Mouse (Mus musculus) erythroid progenitor cell, adult 5-6 weeks (primary cell): ENCODE data around the gene E130114P18Rik. TPM values are rescaled to one million over a fixed set of nuclear protein-coding genes. Genes with fewer than 3 reads are reported as not detected.

Experiments used
- ATAC-seq: replicated peaks from 2 replicates; pipeline ENCODE4 v1.8.0; 2016; ENCODE audit warnings: moderate number of reproducible peaks, mild to moderate bottlenecking, moderate TSS enrichment, inconsistent platforms; ENCODE audit not compliant: poor library complexity, low FRiP score, severe bottlenecking
- total RNA-seq, 2 experiments: library from RNA; stranded (forward) in 1 of 2; stranded (reverse) in 1 of 2; fragments of 150-400 nt in 1 of 2; fragments of 186-747, 209-891 nt in 1 of 2; gene quantifications; 2 replicates each; pipeline versions ENCODE4 v1.2.3 to v1.2.4; 2015 to 2017; ENCODE audit warnings: low replicate concordance in 2 of 2

The E130114P18Rik gene
- total RNA-seq, 2 experiments from 2014 or later, result not detected

DNA sequence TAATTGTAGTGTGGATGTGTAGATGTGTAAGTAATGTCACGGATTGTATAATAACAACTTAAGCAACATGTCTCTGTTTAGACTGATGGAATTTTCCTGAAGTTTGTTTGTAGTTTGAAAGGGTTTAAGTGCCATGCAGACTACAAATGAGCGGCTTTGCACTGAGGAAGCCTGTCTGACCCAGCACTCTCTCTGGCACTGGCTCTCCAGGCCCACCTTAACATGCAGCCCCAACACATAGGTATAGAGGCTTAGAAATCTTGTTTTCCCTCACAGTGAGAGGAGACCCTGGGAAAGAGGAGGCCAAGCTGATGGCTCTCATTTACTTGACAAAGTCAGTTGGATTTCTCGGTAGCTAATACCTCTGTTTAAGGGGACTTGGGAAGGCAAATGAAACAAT, 19.2 kb downstream of the E130114P18Rik start:
- ATAC-seq, result no peak

- peak; percentile 44; the same call in 1 of the 2 replicates for ATAC-seq
Observed at GRCm38 (mm10) chr4:97757978-97758461, 19.9 kb downstream of the E130114P18Rik start.

- peak; percentile 85 for ATAC-seq
Observed at GRCm38 (mm10) chr4:97757207-97757977, 20.5 kb downstream of the E130114P18Rik start.

- no peak for ATAC-seq
Observed at GRCm38 (mm10) chr4:97754241-97754640, 23.6 kb downstream of the E130114P18Rik start.

GRCm38 (mm10) chr4:97753521-97753920, 24.4 kb downstream of the E130114P18Rik start:
- no peak for ATAC-seq

- ATAC-seq, result no peak
Observed at GRCm38 (mm10) chr4:97752276-97753010, 25.4 kb downstream of the E130114P18Rik start.

- ATAC-seq, result peak; percentile 71
Observed at GRCm38 (mm10) chr4:97751483-97752251, 26.2 kb downstream of the E130114P18Rik start.

DNA sequence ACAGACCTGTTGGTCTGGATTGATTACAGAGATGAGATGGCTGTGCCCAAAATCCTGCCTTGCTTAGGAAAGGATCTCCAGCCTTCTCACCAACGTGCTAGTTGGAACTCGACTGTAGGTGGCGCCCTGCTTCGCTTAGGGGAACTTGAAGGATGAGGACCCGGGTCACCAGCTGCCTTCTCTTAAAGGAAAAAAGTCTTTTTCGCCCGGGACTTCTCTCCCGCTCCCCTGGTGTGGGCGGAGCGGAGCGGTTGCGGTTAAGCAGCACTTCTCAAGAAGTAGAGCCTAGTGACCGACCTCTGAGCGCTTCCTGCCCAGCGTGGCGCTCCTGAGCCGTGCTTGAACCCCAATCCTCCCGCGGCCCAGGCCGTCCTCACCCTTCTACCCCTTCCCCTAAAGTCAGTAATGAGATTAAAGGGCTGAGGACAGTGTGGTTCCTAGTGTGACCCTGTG, 26.8 kb downstream of the E130114P18Rik start:
- peak; percentile 83 for ATAC-seq

- ATAC-seq, result no peak
Observed at GRCm38 (mm10) chr4:97750401-97750800, 27.5 kb downstream of the E130114P18Rik start.

DNA sequence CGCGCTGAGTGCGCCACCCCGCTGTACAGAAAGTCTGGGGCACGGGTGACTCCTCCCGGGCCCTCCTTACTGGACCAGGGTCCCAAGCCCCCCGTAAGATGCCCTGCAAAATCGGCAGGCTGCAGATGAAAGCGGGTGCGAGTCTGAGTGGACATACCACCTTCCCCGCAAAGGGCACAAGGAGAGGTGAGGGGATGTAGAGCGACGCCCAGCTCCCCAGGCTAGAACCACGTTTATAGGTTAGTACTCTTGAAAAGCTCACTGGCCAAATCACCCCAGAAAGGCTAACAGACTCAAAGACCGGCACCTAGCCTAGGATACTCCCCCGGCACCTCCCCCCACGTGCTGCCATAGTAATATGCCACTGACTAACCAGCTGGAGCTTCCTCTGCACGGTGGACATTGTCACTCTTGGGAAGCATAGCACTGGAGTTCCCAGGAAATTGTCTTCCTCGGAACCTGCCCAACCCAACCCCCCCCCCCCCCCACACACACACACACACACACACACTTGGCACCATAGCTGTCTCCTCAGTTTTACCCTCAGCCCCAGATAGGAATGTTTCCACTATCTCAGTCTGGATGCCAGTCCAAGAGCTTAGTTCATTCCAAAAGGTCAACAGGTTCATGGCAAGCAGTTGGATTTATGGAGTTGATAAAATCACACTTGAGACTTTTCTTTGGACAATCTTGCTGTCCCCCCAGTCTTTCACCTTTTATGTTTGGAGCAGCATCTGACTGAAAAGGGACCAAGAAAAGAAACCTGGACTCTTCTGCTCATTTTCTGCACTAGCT, 31.6 kb downstream of the E130114P18Rik start:
- no peak for ATAC-seq

DNA sequence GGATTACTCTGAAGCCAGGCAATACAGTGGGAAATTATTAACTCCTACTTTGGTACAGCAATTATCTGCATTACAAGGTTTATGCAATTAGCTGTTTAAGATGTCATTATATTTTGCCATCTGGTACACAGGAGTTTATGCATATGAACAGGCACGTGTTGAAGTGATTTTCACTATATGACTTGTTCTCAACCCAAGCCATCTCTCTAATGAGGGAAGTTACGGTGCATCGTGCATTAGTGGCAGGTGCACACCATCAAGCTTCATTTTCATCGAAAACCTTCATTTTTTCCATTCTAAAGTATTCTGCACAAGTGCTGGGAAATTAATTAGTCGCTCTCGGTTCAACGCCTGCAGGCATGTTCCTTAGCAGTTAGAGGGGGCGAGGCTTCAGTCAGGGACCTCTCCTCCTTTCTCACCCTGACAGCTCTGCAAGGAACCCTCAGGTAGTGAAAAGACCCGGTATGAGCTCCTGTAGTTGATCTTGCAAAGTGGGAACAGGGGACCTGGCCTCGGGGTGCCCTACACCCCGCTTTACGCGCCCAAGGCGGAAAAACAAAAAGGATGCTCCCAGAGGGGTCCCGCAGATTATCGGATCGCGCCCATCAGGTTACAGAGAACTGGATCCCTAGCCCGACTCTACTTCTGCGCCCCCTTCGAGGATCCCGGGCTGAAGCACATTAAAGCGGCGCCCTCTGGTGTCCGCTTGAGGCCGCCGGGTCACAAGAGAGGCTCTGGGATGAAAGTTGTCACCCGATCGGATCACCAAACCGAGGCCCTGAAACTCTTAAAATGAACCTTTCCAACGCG, 32.4 kb downstream of the E130114P18Rik start:
- ATAC-seq, result peak; percentile 85

DNA sequence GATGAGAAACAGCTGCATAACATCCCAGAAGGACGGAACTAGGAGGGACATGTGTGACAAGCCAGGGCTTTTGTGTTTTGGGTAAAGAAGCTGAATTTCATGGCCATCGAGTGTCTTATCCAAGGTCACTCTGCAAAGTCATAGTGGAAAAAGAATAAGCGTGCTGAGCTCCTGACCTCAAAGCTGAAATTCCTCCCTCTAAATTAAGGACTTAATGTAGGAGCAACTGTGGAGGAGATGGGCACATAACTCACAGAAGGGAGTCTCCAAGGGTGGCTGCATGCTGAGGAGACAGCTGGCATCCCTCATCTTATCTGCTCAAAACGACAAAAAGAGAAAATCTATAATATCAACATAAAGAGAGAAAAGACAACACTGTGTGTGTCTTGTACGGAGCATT, 33.9 kb downstream of the E130114P18Rik start:
- ATAC-seq, result no peak

DNA sequence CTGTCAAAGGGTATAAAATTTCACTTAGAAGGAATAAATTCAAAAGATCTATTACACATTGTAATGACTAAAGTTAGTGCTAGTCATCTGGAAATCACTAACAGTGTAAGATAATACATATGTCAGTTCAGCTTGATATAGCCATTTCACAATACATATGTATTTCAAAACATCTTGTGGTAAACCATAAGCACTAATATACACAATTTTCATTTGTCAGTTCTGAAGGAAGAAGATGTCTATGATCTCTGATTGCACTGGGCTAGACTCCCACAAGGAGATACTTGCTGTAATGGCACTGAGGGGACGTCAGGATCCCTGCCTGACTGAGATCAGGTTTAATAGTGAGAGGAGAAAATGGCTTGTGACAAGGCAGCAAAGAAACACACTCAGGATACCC, 44.5 kb downstream of the E130114P18Rik start:
- ATAC-seq, result no peak

- no peak for ATAC-seq
Observed at GRCm38 (mm10) chr4:97730416-97730815, 47.5 kb downstream of the E130114P18Rik start.

- ATAC-seq, result no peak
Observed at GRCm38 (mm10) chr4:97729999-97730398, 47.9 kb downstream of the E130114P18Rik start.

DNA sequence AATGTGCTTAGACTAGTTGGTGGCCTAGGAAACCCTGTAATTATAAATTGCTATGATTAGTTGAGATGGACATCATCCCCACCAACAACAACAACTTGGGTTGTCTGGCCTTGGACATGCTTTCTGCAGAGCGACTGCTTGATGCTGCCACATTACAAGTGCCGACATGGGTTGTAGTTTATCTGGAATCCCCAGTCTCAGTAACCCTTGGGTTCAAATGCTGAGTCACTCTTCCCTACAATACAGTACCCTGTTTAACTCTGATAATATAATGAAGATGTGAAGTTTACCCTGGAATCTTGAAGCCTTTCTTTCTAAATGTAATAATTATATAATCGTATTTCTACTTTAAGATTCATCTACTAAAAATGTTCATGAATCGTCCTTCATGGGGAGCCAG, 49.4 kb downstream of the E130114P18Rik start:
- peak; percentile 89 for ATAC-seq

GRCm38 (mm10) chr4:97723374-97723773, 54.5 kb downstream of the E130114P18Rik start:
- ATAC-seq, result no peak

DNA sequence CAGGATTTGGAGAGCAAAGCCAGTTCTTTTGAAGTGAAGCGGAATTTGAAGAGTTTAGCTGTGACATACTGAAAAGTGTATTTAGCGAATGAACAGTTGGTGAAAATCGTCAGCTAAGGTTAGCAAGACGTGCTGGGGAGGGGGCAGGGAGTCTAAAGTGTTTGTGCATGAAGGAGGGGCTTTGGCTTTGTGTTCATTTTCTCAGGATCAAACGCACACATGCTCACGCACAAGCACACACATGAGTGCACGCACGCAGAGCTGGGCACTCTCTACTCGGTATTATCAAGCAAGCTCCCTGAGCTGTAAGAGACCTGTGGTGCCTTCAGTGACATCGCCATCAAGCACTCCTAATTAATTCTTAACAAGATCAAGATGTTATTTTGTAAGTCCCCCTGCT, 55.2 kb downstream of the E130114P18Rik start:
- no peak for ATAC-seq

DNA sequence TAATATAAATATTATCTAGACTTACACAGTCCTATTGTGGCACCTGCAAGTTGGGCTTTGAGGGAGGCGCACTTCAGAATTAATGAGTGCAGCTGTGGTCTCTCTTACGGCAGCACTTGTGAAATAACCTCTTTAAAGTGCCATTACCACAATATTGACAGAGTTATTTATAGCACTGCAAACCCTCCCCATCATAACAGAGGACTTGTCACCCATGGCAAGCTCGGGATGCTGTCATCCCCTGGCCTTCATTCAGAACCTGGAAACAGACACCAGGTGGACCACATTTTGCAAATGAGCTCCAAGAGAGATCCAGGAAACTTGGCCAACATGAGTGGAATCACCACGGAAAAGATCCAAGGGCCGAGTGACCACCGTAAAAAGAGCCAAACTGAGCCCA, 63.3 kb downstream of the E130114P18Rik start:
- ATAC-seq, result no peak
